Mouse (Mus musculus): ENCODE results near the gene Wipf1. TPM values are rescaled to one million over a fixed set of nuclear protein-coding genes. Genes with fewer than 3 reads are reported as not detected.
A peak's percentile ranks its signal among the peaks of the same experiment; 100 is the strongest.

Wipf1 gene
- total RNA-seq, 2 experiments from 2014 or later, result 7.0 to 11.7 TPM

DNA sequence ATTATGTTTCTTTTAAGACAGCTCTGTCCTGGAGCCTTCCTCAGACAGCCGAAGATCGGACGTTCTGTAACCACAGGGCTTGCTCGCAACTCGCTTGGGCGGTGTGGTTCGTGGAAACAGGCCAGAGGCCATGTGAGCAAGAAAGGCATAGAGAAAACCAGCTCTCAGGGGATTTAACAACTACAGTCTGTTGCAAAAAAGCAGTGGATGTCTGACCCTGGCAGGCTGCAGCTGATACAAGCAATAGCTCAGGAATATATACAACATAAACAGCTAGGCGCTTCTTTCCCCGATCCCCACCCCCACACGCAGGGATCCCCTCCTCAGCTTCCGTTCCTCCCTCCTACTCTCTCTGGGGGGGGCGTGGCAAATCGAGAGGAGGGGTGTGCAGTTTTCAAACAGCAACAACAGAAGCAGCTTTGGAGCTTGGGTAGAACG lies 97.6 kb downstream of the Wipf1 start:
- Histone ChIP-seq H3K27ac (peak overlapping the region; percentile 31; the same call in 1 of the 2 replicates), H3K4me3 (no peak overlapping the region)
- no peak for TF ChIP-seq CTCF (IDR thresholded peaks at IDR 0.05)
- intact Hi-C loops (cut with DNase I), result no loop called here
- peak; percentile 56 for DNase-seq

DNA sequence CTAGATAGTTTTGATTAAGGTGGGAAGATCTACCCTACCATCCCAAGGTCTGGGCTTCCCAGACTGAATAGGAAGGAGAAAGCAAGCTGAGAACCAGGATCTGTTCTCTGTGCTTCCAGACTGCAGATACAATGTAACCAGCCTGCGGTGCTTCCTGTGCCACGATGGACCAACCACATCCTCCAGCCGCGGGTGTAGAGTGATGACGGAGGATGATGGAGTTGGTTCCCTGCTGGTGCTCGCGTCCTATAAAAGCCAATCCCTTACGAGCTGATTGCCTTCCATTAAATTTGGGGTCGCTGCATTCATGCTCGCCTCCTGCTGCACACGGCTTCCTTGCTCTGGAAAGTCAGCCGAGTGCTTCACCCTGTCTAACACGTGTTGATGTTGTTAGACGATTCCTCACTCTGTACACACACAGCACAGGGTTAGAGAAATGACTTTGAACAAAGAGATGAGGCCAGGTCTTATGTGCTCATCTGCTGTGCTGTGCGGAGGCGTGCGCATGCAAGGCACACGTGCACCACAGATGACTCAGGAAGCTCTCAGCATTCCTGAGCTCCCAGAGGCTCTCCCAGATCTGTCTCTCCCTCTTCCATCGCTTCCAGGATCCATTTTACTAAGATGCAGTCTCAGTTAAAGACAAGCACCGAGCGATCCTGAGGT lies 100.6 kb downstream of the Wipf1 start:
- Histone ChIP-seq H3K27ac (peak overlapping the region; percentile 53), H3K4me3 (no peak overlapping the region)
- peak; percentile 60 for DNase-seq
- intact Hi-C loops (cut with DNase I), result no loop called here
- TF ChIP-seq CTCF (IDR thresholded peaks at IDR 0.05), result no peak

GRCm38 (mm10) chr2:73427293-73427692 lies 102.2 kb downstream of the Wipf1 start:
- intact Hi-C loops (cut with DNase I), result no loop called here
- DNase-seq, result no peak
- H3K27ac ChIP-seq, result no peak overlapping the region
- no peak overlapping the region for H3K4me3 ChIP-seq
- TF ChIP-seq CTCF (IDR thresholded peaks at IDR 0.05), result peak; percentile 71

- intact Hi-C loops (cut with DNase I), result no loop called here
- DNase-seq, result no peak
- no peak overlapping the region for H3K27ac ChIP-seq
- no peak overlapping the region for H3K4me3 ChIP-seq
- TF ChIP-seq CTCF (IDR thresholded peaks at IDR 0.05), result no peak
Measured at GRCm38 (mm10) chr2:73425822-73426221, 103.7 kb downstream of the Wipf1 start.

DNA sequence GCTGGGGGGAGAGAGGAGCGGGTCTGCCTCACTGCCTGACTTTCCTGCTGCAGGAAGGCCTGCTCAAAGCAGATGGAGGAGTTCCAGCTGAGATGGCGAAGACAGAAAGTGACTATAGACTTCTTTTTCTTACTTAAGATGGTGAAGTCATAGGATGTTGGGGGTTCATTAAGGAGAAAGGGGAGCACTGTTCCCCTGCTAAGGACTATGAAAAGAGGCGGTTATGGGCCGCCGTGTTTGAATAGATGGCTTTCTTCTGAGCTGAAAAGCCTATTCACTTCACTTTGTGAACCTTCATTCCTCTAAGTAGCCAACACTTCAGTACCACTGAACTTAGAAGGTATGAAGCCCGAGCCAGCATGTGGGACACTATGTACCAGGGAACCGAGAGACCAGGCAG lies 109.8 kb downstream of the Wipf1 start:
- no peak for TF ChIP-seq CTCF (IDR thresholded peaks at IDR 0.05)
- Histone ChIP-seq H3K27ac (no peak overlapping the region), H3K4me3 (no peak overlapping the region)
- intact Hi-C loops (cut with DNase I), result no loop called here
- no peak for DNase-seq

DNA sequence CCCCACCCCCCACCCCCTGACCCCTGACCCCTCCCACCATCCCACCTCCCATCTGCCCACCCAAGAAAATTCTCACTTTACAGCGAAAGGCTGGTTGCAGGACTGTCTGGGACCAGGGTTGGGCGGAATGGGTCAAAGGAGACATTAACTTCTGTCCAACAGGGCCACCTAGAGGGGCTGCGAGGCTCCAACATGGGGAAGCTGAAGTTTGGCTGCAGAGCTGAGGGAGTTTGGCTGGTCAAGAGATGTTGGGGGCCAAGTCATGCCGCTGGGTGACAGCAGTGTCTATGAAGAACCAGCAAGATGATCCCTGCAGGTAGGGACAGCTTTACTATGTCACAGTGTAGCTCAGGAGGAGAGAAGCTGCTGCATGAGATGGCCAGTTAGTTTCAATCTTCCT lies 110.2 kb downstream of the Wipf1 start:
- intact Hi-C loops (cut with DNase I), result no loop called here
- Histone ChIP-seq H3K27ac (no peak overlapping the region), H3K4me3 (no peak overlapping the region)
- peak; percentile 64 for DNase-seq
- peak; percentile 64 for TF ChIP-seq CTCF (IDR thresholded peaks at IDR 0.05)

- TF ChIP-seq CTCF (IDR thresholded peaks at IDR 0.05), result no peak
- DNase-seq, result no peak
- intact Hi-C loops (cut with DNase I), result no loop called here
Measured at GRCm38 (mm10) chr2:73415892-73416291, 113.6 kb downstream of the Wipf1 start.

GRCm38 (mm10) chr2:73410076-73410475 lies 119.5 kb downstream of the Wipf1 start:
- Histone ChIP-seq H3K4me3 (no peak overlapping the region), H3K27ac (no peak overlapping the region)
- TF ChIP-seq CTCF (IDR thresholded peaks at IDR 0.05), result no peak
- no peak for DNase-seq
- intact Hi-C loops (cut with DNase I), result no loop called here

More at GRCm38 (mm10) chr2:73415892-73416291, 113.6 kb downstream of the Wipf1 start:
- H3K4me3 ChIP-seq, result no peak overlapping the region
- no peak overlapping the region for H3K27ac ChIP-seq

DNA sequence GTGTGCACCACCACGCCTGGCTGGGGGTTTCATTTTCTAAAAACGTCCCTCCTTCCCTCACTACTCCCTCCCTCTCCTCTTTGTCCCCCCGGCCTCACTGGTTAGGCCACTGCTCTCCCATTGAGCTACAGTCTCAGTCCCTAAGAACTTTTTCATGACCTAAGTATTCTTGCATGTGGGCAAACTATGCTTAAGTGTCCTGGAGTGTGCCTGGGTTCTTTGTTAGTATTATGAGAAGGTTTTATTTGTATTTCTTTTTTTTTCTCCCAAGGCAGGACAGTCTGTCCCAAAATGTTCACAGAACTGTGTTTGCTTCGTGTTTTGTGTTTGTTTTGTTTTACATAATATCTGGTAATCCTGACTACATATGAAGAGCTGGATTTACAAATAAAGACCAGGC lies 121.9 kb downstream of the Wipf1 start:
- no peak for DNase-seq
- Histone ChIP-seq H3K4me3 (no peak overlapping the region), H3K27ac (no peak overlapping the region)
- no peak for TF ChIP-seq CTCF (IDR thresholded peaks at IDR 0.05)
- intact Hi-C loops (cut with DNase I), result no loop called here

- no peak overlapping the region for H3K27ac ChIP-seq
- no peak overlapping the region for H3K4me3 ChIP-seq
- TF ChIP-seq CTCF (IDR thresholded peaks at IDR 0.05), result no peak
- DNase-seq, result no peak
- intact Hi-C loops (cut with DNase I), result no loop called here
Measured at GRCm38 (mm10) chr2:73406336-73406915, 123.1 kb downstream of the Wipf1 start.

- H3K27ac ChIP-seq, result no peak overlapping the region
- no peak overlapping the region for H3K4me3 ChIP-seq
- TF ChIP-seq CTCF (IDR thresholded peaks at IDR 0.05), result no peak
- intact Hi-C loops (cut with DNase I), result no loop called here
- DNase-seq, result no peak
Measured at GRCm38 (mm10) chr2:73404980-73405379, 124.6 kb downstream of the Wipf1 start.

GRCm38 (mm10) chr2:73404442-73404841 lies 125.1 kb downstream of the Wipf1 start:
- H3K4me3 ChIP-seq, result no peak overlapping the region
- H3K27ac ChIP-seq, result no peak overlapping the region
- intact Hi-C loops (cut with DNase I), result no loop called here
- no peak for DNase-seq
- no peak for TF ChIP-seq CTCF (IDR thresholded peaks at IDR 0.05)

DNA sequence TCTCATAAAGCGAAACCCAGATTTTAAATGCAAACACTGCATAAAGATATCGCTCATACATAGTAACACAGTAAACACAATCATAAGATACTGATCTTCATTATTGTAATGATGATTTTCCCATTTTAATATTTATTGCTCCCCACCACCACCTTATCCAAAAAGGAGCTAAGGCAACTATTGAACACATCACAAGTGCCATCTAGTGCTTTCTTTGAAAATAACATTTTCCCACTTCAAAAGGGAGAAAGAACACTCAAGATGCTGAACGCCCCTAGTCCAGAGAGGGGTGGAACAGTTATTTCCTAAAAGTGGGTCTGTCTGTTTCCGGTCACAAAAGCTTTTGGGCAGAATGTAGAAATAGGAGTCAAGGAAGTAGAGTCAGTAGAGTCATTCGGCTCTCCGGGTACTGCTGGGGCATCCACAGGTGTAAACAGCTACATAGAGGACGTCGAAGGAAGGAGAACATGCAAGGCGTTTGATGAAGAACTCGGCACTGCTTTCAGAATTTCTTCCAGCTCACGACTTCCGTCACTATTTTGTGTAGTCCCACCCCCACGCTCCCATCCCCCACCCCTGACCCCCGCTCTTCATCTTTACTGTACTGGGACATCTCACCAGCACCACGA lies 126.0 kb downstream of the Wipf1 start:
- peak; percentile 41 for TF ChIP-seq CTCF (IDR thresholded peaks at IDR 0.05)
- H3K4me3 ChIP-seq, result no peak overlapping the region
- no peak for DNase-seq
- intact Hi-C loops (cut with DNase I), result no loop called here
- H3K27ac ChIP-seq, result no peak overlapping the region
